Mouse (Mus musculus) heart, postnatal 0 days (tissue): Measurements from ENCODE around the gene Igsf9b.

Experiments used
- CTCF ChIP-seq: IDR thresholded peaks from 2 replicates; pipeline ENCODE4 v1.5.1; 2016; ENCODE audit warnings: antibody characterized with exemption, control low read depth, low read depth
- EP300 ChIP-seq: IDR thresholded peaks from 2 replicates; pipeline ENCODE4 v1.6.1; 2016; ENCODE audit warnings: antibody characterized with exemption, low read depth

DNA sequence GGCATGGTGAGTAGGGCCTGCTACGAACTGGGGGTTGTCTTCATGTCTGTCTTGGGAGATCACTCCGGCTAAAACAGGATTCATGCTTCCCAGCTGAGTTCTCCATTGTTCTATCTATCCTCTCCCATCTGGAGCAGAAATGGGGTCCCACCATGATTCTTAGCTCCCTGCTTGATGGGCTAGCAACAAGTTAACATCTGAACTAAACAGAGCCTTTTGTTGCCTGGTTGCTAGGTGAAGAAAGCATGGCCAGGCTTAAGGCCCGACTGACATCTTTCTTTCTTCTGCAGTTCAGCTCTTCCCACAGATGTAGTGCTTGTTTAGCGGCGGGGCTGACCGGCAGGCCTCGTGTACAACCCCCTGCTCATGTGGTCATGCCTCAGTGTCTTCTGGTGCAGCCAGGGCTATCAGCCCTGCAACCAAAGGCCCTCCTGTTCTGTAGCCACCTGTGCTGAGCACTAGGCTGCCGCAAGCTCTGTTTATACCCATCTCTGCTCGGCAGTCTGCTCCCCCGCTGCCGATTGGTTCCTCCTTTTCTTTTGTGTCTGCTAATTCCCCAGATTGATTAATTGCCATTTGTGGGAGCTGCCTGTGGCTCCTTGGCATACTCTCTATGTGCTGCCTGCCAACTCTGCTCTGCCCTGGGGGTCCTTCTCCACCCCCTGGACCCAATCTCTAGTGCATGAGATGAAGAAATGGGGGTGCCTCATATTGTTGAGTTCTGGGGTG, 47.7 kb downstream of the Igsf9b start:
- TF ChIP-seq CTCF: no peak
- no peak for TF ChIP-seq EP300
